Mouse (Mus musculus) kidney, embryonic 16.5 days (tissue): ENCODE data around the gene Znfx1. TPM values are rescaled to one million over a fixed set of nuclear protein-coding genes. Genes with fewer than 3 reads are reported as not detected.

Experiments used
- ATAC-seq: fragments of 200-750 bp; cut with Nextera tagmentation; 2 replicates; pipeline ENCODE4 v1.8.0; 2017; ENCODE audit warnings: moderate TSS enrichment; ENCODE audit not compliant: low FRiP score, low TSS enrichment
- H3K27ac ChIP-seq: fragments of 300-500 bp; sonication (generic); 2 replicates; pipeline ENCODE4 v1.5.1; 2014; ENCODE audit warnings: low read length
- H3K27me3 ChIP-seq: fragments of 300-500 bp; sonication (generic); 2 replicates; pipeline ENCODE4 v1.6.1; 2014; ENCODE audit warnings: low read length, control low read depth, mixed read lengths; ENCODE audit not compliant: insufficient read depth
- H3K36me3 ChIP-seq: fragments of 300-500 bp; sonication (generic); 2 replicates; pipeline ENCODE4 v1.6.1; 2014; ENCODE audit warnings: low read length, control low read depth, mixed read lengths; ENCODE audit not compliant: insufficient read depth
- H3K4me1 ChIP-seq: fragments of 300-500 bp; sonication (generic); 2 replicates; pipeline ENCODE4 v1.6.1; 2014; ENCODE audit warnings: low read length, control low read depth, mixed read lengths; ENCODE audit not compliant: insufficient read depth
- H3K4me2 ChIP-seq: fragments of 300-500 bp; sonication (generic); replicated peaks from 2 replicates; pipeline ENCODE4 v1.6.1; 2014; ENCODE audit warnings: low read depth, low read length
- H3K4me3 ChIP-seq: fragments of 300-500 bp; sonication (generic); 2 replicates; pipeline ENCODE4 v1.5.1; 2014; ENCODE audit warnings: mild to moderate bottlenecking, low read length
- H3K9ac ChIP-seq: fragments of 300-500 bp; sonication (generic); replicated peaks from 2 replicates; pipeline ENCODE4 v1.6.1; 2014; ENCODE audit warnings: low read length
- H3K9me3 ChIP-seq: fragments of 300-500 bp; sonication (generic); 2 replicates; pipeline ENCODE4 v1.6.1; 2016; ENCODE audit warnings: low read length, control low read depth
- WGBS: fragments of 180-500 bp; shearing (Covaris S2); extraction: QIAGEN DNeasy Blood & Tissue Kit; methylation state at CpG from one replicate; pipeline ENCODE4 v1.1.7; 2014; 5-methylcytosine and 5-hydroxymethylcytosine counted together
- polyA plus RNA-seq: library from polyadenylated mRNA; unstranded; fragments of >200 nt; fragmentation: Nextera tagmentation; extraction: Ambion mirVana; gene quantifications from 2 replicates; pipeline ENCODE4 v1.2.1, GENCODE M21; 2015

Znfx1 gene
- polyA plus RNA-seq, 1 experiment from 2014 or later: 11.8 TPM

DNA sequence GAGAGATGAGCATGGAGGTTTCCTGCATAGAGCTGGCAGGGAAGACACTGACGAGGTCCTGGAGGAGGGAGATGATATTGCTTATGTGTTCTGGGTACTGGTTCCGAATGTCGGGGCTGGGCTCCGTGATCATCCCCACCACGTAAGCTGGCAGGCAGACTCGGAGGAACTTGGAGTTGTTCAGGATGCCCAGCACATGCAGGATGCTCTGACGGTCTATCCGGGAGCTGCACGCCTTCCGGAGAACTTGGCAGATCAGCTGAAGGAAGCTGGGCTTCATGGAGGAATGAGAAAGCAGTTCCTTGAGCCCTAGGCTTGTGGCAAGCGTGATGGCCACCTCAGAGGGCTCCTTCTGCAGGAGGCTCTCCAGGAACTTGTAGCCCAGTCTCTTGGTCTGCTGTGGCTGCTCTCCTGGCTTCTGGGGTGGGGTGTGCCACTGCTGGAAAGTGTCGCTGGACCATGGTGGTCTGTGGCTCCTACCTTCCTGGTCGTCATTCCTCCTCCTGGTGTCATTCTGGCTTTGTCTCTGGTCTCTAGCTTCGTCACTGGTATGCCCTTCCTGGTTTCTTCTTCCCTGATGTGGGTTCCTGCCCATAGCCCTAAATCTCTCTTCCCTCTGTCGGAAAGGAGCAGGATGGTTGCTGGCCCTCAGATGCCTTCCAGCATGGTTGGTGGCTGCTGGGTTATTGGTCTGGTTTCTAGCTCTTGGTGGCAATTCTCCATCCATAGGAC lies 6.4 kb downstream of the Znfx1 start:
- no peak for ATAC-seq
- Histone ChIP-seq H3K36me3 (peaks cover 43% of the 10 kb centered on the region), H3K27me3 (no peaks in the 10 kb centered on the region), H3K4me1 (peaks cover 38% of the 10 kb centered on the region), H3K4me2 (no peak overlapping the region), H3K9ac (no peak overlapping the region), H3K9me3 (no peaks in the 10 kb centered on the region), H3K27ac (no peak overlapping the region), H3K4me3 (no peak overlapping the region)
- 94% methylated on average over 15 of the region's 15 CpGs for WGBS

- Histone ChIP-seq H3K9ac (no peak overlapping the region), H3K27ac (no peak overlapping the region), H3K4me3 (no peak overlapping the region), H3K4me2 (no peak overlapping the region), H3K9me3 (no peaks in the 10 kb centered on the region), H3K27me3 (no peaks in the 10 kb centered on the region), H3K4me1 (peaks cover 30% of the 10 kb centered on the region), H3K36me3 (peaks cover 45% of the 10 kb centered on the region)
- WGBS: 77% methylated on average over 15 of the region's 15 CpGs
- ATAC-seq: no peak
These were observed 7.4 kb downstream of the Znfx1 start for GRCm38 (mm10) chr2:167055386-167055785.

DNA sequence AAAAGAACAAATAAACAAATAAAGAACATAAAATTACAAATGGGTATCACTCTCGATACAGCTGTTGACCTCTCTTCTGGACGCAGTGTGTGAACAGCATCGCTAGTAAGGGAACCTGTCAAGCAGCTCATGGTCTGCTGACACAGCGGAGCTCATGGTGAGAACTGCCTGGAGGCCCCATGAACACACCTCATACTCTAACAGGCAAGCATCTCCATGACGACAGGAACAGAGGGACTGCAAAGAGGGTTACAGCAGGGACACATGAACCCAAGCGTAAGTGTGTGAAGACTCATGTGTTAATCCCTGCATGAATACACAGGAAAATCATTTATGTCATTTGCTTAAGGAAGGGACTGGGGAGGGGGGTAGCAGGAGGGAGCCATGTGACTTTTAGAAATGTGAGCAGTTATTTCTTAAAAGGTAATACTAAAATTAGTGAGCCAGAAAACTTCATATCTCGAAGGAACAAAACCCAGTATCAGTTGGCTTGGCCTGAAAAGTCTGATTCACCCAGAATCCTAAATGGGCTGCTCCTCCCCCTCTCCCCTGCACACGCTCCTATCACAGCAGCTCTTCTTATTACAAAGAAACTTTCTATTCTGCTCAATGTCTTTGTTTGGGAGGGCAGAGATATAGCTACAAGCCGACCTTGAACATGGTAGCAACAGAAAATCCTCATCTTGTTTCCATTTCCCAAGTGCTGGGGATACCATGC lies 9.5 kb downstream of the Znfx1 start:
- H3K9me3 ChIP-seq: no peaks in the 10 kb centered on the region

DNA sequence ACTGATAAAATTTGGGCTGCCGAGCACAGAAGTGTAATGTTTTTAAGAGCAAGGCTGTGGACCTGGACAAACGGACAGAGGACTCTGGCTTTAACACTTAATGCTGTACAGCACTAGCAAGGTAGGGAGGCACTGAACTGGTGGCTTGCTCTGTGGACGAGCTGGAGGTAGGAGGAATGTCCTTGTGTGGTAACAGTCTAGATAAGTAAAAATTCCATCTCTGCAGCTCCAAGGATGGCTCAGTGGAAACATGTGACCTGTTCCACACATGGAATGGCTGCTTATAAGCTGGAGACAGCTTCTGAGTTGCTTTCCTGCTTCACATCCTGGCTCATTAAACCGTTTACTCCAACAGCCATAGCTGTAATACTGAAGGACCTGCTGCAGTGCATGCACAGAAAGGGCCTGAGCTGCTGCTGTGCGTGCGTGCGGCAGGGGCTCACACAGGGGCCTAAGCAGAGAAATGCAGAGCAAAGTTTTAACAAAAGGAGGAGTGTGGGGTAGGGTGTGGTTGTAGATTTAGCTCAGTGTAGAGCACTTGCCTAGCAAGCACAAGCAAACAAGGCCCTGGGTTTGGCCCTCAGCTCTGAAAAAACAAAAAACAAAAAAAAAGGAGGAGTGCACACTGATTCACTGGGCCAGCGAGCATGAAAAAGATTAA lies 14.0 kb downstream of the Znfx1 start:
- Histone ChIP-seq H3K4me3 (no peak overlapping the region), H3K27ac (no peak overlapping the region), H3K4me2 (no peak overlapping the region), H3K4me1 (peaks cover 5% of the 10 kb centered on the region; the same call in 1 of the 2 replicates), H3K9me3 (no peaks in the 10 kb centered on the region), H3K36me3 (peaks cover 57% of the 10 kb centered on the region), H3K27me3 (no peaks in the 10 kb centered on the region), H3K9ac (no peak overlapping the region)
- ATAC-seq: no peak
- WGBS: 86% methylated on average over 8 of the region's 8 CpGs

More for the DNA sequence above, 9.5 kb downstream of the Znfx1 start:
- no peaks in the 10 kb centered on the region for H3K27me3 ChIP-seq
- 0 out of 2 replicates have a peak, but pooled peaks have one; percentile 4 for ATAC-seq
- no peak overlapping the region for H3K4me2 ChIP-seq
- peaks cover 11% of the 10 kb centered on the region for H3K4me1 ChIP-seq
- no peak overlapping the region for H3K4me3 ChIP-seq
- H3K27ac ChIP-seq: 0 out of 2 replicates have a peak overlapping the region, but pooled peaks have one; percentile 39
- H3K36me3 ChIP-seq: peaks cover 60% of the 10 kb centered on the region
- 54% methylated on average over 9 of the region's 9 CpGs for WGBS
- no peak overlapping the region for H3K9ac ChIP-seq

- ATAC-seq: no peak
- H3K36me3 ChIP-seq: peaks cover 63% of the 10 kb centered on the region
- 87% methylated on average over 10 of the region's 10 CpGs for WGBS
- no peak overlapping the region for H3K4me2 ChIP-seq
- H3K9ac ChIP-seq: no peak overlapping the region
- H3K9me3 ChIP-seq: no peaks in the 10 kb centered on the region
- peaks cover 2% of the 10 kb centered on the region; the same call in 1 of the 2 replicates for H3K4me1 ChIP-seq
- H3K4me3 ChIP-seq: no peak overlapping the region
- H3K27ac ChIP-seq: no peak overlapping the region
- H3K27me3 ChIP-seq: no peaks in the 10 kb centered on the region
These were observed 14.6 kb downstream of the Znfx1 start for GRCm38 (mm10) chr2:167048223-167048622.

GRCm38 (mm10) chr2:167043400-167044121 lies 19.3 kb downstream of the Znfx1 start:
- no peaks in the 10 kb centered on the region for H3K27me3 ChIP-seq
- ATAC-seq: no peak

GRCm38 (mm10) chr2:167039386-167039785 lies 23.4 kb downstream of the Znfx1 start:
- Histone ChIP-seq H3K27ac (no peak overlapping the region), H3K9ac (no peak overlapping the region), H3K36me3 (peaks cover 98% of the 10 kb centered on the region), H3K9me3 (no peaks in the 10 kb centered on the region), H3K4me3 (no peak overlapping the region), H3K27me3 (no peaks in the 10 kb centered on the region), H3K4me1 (no peaks in the 10 kb centered on the region), H3K4me2 (no peak overlapping the region)
- 0 out of 2 replicates have a peak, but pooled peaks have one; percentile 37 for ATAC-seq
- 37% methylated on average over 8 of the region's 8 CpGs for WGBS

More at GRCm38 (mm10) chr2:167043400-167044121, 19.3 kb downstream of the Znfx1 start:
- Histone ChIP-seq H3K9ac (no peak overlapping the region), H3K36me3 (peaks cover 83% of the 10 kb centered on the region), H3K4me2 (no peak overlapping the region), H3K27ac (no peak overlapping the region), H3K4me3 (no peak overlapping the region), H3K9me3 (no peaks in the 10 kb centered on the region), H3K4me1 (no peaks in the 10 kb centered on the region)
- 89% methylated on average over 12 of the region's 12 CpGs for WGBS

DNA sequence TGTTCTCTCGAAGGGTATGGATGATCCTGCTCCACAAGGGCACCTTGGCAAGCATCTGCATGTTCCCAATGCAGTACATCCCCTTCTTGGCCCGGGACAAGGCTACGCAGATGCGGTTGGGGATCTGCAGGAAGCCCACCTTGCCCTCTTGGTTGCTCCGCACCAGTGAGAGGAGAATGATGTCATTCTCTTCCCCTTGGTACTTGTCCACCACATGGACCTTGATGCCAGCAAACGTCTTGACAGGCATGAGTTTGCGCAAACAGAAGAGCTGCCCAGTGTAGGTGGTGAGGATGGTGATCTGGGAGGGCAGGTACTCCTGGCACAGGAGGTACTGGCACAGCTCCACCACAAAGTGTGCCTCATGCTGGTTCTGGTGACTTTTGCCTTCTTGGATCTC lies 24.1 kb downstream of the Znfx1 start:
- no peak for ATAC-seq
- 92% methylated on average over 7 of the region's 7 CpGs for WGBS

GRCm38 (mm10) chr2:167038297-167038696 lies 24.5 kb downstream of the Znfx1 start:
- no peaks in the 10 kb centered on the region for H3K4me1 ChIP-seq
- WGBS: 91% methylated on average over 6 of the region's 6 CpGs
- no peak overlapping the region for H3K9ac ChIP-seq
- H3K4me3 ChIP-seq: no peak overlapping the region
- H3K27ac ChIP-seq: no peak overlapping the region
- no peaks in the 10 kb centered on the region for H3K27me3 ChIP-seq
- H3K9me3 ChIP-seq: no peaks in the 10 kb centered on the region
- peaks cover 98% of the 10 kb centered on the region for H3K36me3 ChIP-seq
- no peak for ATAC-seq
- H3K4me2 ChIP-seq: no peak overlapping the region

More for the DNA sequence above, 24.1 kb downstream of the Znfx1 start:
- H3K4me2 ChIP-seq: no peak overlapping the region
- no peaks in the 10 kb centered on the region for H3K27me3 ChIP-seq
- H3K4me3 ChIP-seq: no peak overlapping the region
- H3K27ac ChIP-seq: no peak overlapping the region
- H3K4me1 ChIP-seq: no peaks in the 10 kb centered on the region
- H3K36me3 ChIP-seq: peaks cover 98% of the 10 kb centered on the region
- no peaks in the 10 kb centered on the region for H3K9me3 ChIP-seq
- H3K9ac ChIP-seq: no peak overlapping the region
